Mouse (Mus musculus) regulatory T cell (primary cell): ENCODE data around the gene Prrt4.
"Not testable (repeated sequence)": the region's sequence is repeated elsewhere in the genome, so short reads cannot be mapped to it uniquely, and the experiment has no call there.

Experiments used
- in situ Hi-C: fragments of 300-600 bp; cut with MboI, MseI; formaldehyde crosslinking; loops from one replicate; pipeline ENCODE4 v1.15.1; 2025; ENCODE audit warnings: high pct_unique_total_duplicates

The Prrt4 gene

GRCm38 (mm10) chr6:29178888-29179658 lies at the start of gene Prrt4:
TSS of gene Prrt4 (minus strand) at chr6:29179584.
- in situ Hi-C loops: no loop called here

- in situ Hi-C loops: not testable (repeated sequence)
Observed at GRCm38 (mm10) chr6:29217717-29218116, 38.3 kb upstream of the Prrt4 start.

GRCm38 (mm10) chr6:29215881-29216501 lies 36.6 kb upstream of the Prrt4 start, which contains the start of gene Impdh1:
TSS of gene Impdh1 (minus strand) at chr6:29216364.
- in situ Hi-C loops: no loop called here

- in situ Hi-C loops: no loop called here
Observed at GRCm38 (mm10) chr6:29215181-29215580, 35.8 kb upstream of the Prrt4 start.

- in situ Hi-C loops: no loop called here
Observed at GRCm38 (mm10) chr6:29214776-29215175, 35.4 kb upstream of the Prrt4 start.

GRCm38 (mm10) chr6:29214245-29214644 lies 34.9 kb upstream of the Prrt4 start:
- in situ Hi-C loops: no loop called here

GRCm38 (mm10) chr6:29213436-29213835 lies 34.1 kb upstream of the Prrt4 start:
- in situ Hi-C loops: no loop called here

GRCm38 (mm10) chr6:29211806-29212492 lies 32.6 kb upstream of the Prrt4 start:
- in situ Hi-C loops: no loop called here

GRCm38 (mm10) chr6:29211146-29211545 lies 31.8 kb upstream of the Prrt4 start:
- in situ Hi-C loops: no loop called here

- in situ Hi-C loops: no loop called here
Observed at GRCm38 (mm10) chr6:29210231-29210936, 31.0 kb upstream of the Prrt4 start.

- in situ Hi-C loops: loop anchor here (10.0 kb wide), 1 partner anchor 67 kb away; the partner anchor contains the start of genes Fam71f2 and Hilpda
Observed at GRCm38 (mm10) chr6:29208178-29208577, 28.8 kb upstream of the Prrt4 start.

- in situ Hi-C loops: loop anchor here (10.0 kb wide), 1 partner anchor 68 kb away; the partner anchor contains the start of genes Fam71f2 and Hilpda
Observed at GRCm38 (mm10) chr6:29207017-29207416, 27.6 kb upstream of the Prrt4 start.

GRCm38 (mm10) chr6:29206006-29206405 lies 26.6 kb upstream of the Prrt4 start:
- in situ Hi-C loops: loop anchor here (10.0 kb wide), 1 partner anchor 69 kb away; the partner anchor contains the start of genes Fam71f2 and Hilpda

GRCm38 (mm10) chr6:29204932-29205614 lies 25.7 kb upstream of the Prrt4 start:
- in situ Hi-C loops: loop anchor here (5.0 to 10.0 kb wide), 2 partner anchors 38 to 70 kb away; partner anchors contain the start of genes Fam71f2, Hilpda and Rbm28

GRCm38 (mm10) chr6:29203861-29204585 lies 24.6 kb upstream of the Prrt4 start:
- in situ Hi-C loops: loop anchor here (5.0 to 10.0 kb wide), 2 partner anchors 37 to 71 kb away; partner anchors contain the start of genes Fam71f2, Hilpda and Rbm28

GRCm38 (mm10) chr6:29203096-29203495 lies 23.7 kb upstream of the Prrt4 start:
- in situ Hi-C loops: loop anchor here (5.0 to 10.0 kb wide), 2 partner anchors 36 to 72 kb away; partner anchors contain the start of genes Fam71f2, Hilpda and Rbm28

GRCm38 (mm10) chr6:29201988-29202387 lies 22.6 kb upstream of the Prrt4 start:
- in situ Hi-C loops: loop anchor here (5.0 to 10.0 kb wide), 2 partner anchors 35 to 73 kb away; partner anchors contain the start of genes Fam71f2, Hilpda and Rbm28

GRCm38 (mm10) chr6:29201341-29201740 lies 22.0 kb upstream of the Prrt4 start:
- in situ Hi-C loops: loop anchor here (5.0 to 10.0 kb wide), 2 partner anchors 34 to 73 kb away; partner anchors contain the start of genes Fam71f2, Hilpda and Rbm28

- in situ Hi-C loops: loop anchor here (5.0 to 10.0 kb wide), 2 partner anchors 33 to 74 kb away; partner anchors contain the start of genes Fam71f2, Hilpda and Rbm28
Observed at GRCm38 (mm10) chr6:29200496-29200895, 21.1 kb upstream of the Prrt4 start.
